Mouse (Mus musculus) small intestine, adult 2 months (tissue): Measurements from ENCODE around the gene Rcan1.

ENCODE experiments used
- CTCF ChIP-seq: fragments of 200-500 bp; IDR thresholded peaks from 2 replicates; pipeline ENCODE4 v1.5.1; 2012; ENCODE audit warnings: low read depth, mild to moderate bottlenecking, control low read depth, inconsistent platforms, low read length, moderate library complexity, mixed read lengths; ENCODE audit not compliant: insufficient replicate concordance, insufficient read length; ENCODE audit errors: extremely low read depth
- POLR2A ChIP-seq: fragments of 200-500 bp; IDR thresholded peaks from 2 replicates; pipeline ENCODE4 v1.6.1; 2012; ENCODE audit warnings: low read depth, mild to moderate bottlenecking, control low read depth, inconsistent platforms, low read length, moderate library complexity

DNA sequence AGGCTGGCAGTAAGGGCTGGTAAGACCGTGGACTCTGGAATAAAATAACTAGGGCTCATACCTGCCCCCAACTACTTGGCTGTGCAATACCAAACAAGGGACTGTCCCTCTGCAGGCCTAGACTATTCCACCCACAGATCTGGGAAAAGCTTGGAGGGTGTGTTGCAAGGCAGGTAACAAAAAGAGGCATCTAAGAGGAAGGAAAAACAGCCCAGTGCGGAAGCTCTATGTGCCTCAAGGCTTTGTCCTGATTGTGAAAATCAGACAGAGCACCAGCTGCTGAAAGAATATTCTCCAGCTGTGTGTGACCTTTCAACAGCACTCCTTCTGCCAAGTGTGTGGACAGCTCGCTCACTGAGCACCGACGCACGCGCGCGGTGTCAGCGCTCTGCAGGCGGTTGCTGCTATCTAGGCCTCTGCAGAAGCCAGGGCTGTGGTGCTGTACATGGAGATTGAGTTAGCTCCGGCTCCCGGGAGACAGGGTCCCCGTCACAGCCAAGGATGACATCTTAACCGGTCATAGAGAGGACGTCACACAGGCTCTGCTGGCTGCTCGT, 19.1 kb downstream of the Rcan1 start:
- TF ChIP-seq CTCF, result no peak
- no peak for TF ChIP-seq POLR2A
